Mouse (Mus musculus): ENCODE results near the gene Cd69. TPM values are rescaled to one million over a fixed set of nuclear protein-coding genes. Genes with fewer than 3 reads are reported as not detected.

Gene Cd69
- total RNA-seq, 2 experiments from 2014 or later = not detected

- no peak for DNase-seq (ENCODE audit: low spot score in 2 of 2)
These were observed 50.2 kb downstream of the Cd69 start for GRCm38 (mm10) chr6:129225078-129225477.

- DNase-seq (ENCODE audit: low spot score in 2 of 2) = no peak
These were observed 51.1 kb downstream of the Cd69 start for GRCm38 (mm10) chr6:129224090-129224489.

GRCm38 (mm10) chr6:129223611-129224010 lies 51.6 kb downstream of the Cd69 start:
- no peak for DNase-seq (ENCODE audit: low spot score in 2 of 2)

GRCm38 (mm10) chr6:129222188-129222800 lies 52.9 kb downstream of the Cd69 start:
- no peak for DNase-seq (ENCODE audit: low spot score in 2 of 2)

- no peak for DNase-seq (ENCODE audit: low spot score in 2 of 2)
These were observed 54.2 kb downstream of the Cd69 start for GRCm38 (mm10) chr6:129221053-129221452.

GRCm38 (mm10) chr6:129219897-129220517 lies 55.2 kb downstream of the Cd69 start:
- no peak for DNase-seq (ENCODE audit: low spot score in 2 of 2)

- DNase-seq (ENCODE audit: low spot score in 2 of 2) = no peak
These were observed 57.0 kb downstream of the Cd69 start for GRCm38 (mm10) chr6:129218191-129218696.

Other genes with a start within 250 kb of the Cd69 start
- not detected for gene Klrb1f, start 229.5 kb downstream of the Cd69 start, total RNA-seq (2021)
- not detected for gene Clec2e, start 174.5 kb downstream of the Cd69 start, total RNA-seq (2021)
- 1 to 10 TPM; 3.9 to 6.0 TPM for gene Clec2d, start 94.8 kb downstream of the Cd69 start, total RNA-seq (2021)
- gene 4922502D21Rik, start 56.4 kb upstream of the Cd69 start, total RNA-seq (2021) = not detected
- not detected for gene Clec12a, start 67.3 kb upstream of the Cd69 start, total RNA-seq (2021)
- gene Clec12b, start 110.4 kb upstream of the Cd69 start, total RNA-seq (2021) = not detected
- not detected for gene Clec1b, start 121.9 kb upstream of the Cd69 start, total RNA-seq (2021)
- not detected for gene Clec9a, start 133.4 kb upstream of the Cd69 start, total RNA-seq (2021)
- 1 to 10 TPM; 4.2 TPM for gene Clec1a, start 176.6 kb upstream of the Cd69 start, total RNA-seq (2021)
- gene Olr1, start 231.7 kb upstream of the Cd69 start, total RNA-seq (2021) = not detected
- not detected for gene Tmem52b, start 237.1 kb upstream of the Cd69 start, total RNA-seq (2021)